ENCODE assay signal across 8 mouse cellular contexts in the genomic region with DNA sequence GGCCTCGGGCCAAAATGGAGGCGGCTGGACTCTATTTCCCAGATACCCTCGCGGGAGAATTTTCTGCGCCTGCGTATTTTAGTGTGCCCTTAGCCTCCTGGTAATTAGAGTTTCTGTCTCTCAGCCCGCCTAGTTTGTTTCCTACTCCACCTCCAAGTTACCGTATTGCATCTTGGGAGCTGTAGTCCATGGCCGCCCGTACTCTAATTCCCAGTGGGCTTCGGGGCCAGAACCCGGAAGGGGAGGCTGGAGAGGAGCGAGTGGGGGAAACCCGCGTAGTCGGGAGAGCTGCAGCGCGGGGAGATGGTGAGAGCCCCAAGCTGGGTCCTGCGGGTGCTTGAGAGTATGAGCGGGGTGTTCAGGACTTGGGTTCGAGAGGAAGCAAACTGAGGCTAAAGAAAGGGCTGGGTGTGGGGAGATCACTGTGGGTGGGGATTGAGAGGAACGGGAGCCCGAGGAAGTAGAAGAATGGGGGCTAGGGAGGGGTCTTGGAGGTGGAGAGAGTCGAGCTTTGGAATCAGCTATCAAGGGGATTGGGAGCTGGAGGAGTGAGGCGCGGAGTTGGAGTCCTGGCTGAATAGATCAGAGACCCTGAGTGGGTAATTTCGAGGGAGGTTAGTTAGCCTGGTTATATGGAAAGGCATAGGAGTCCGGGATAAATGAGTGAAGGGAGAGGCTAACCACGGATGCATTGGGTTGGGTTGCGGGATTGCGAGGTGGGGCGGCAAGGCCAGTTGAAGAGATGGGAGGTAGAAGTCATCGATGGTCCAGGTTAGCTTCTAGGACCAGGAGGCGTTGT. TPM values are rescaled to one million over a fixed set of nuclear protein-coding genes. Genes with fewer than 3 reads are reported as not detected.
DNase-seq lines count a peak whose midpoint lies in the region; ATAC-seq and TF ChIP-seq lines count a peak whose summit lies in the region.

A gene (plus strand): TSS at position 229 of the 799 bp plus-strand sequence.

- peaks cover 7% of the 10 kb centered on the region for H3K9me3 ChIP-seq in G1E (replicated peaks)
- H3K9me3 ChIP-seq in forebrain, embryonic 16.5 days (ENCODE audit: control insufficient read depth, low read length): 0 out of 2 replicates have a peak, but pooled peaks cover 4% of the 10 kb centered on the region
- H3K9me3 ChIP-seq in lung, embryonic 14.5 days (ENCODE audit: low read depth, low read length): peaks cover 8% of the 10 kb centered on the region

- DNase-seq in G1E (ENCODE audit: low spot score): peak; percentile 91
- DNase-seq in cerebellum, adult 18-20 months: peak; percentile 90 to 97
- peak; percentile 85 to 87 for DNase-seq in heart, postnatal 36 days
- DNase-seq in layer of hippocampus, adult 2 months (ENCODE audit: low spot score in 2 of 2): peak; percentile 94 to 99
- DNase-seq in lung, embryonic 14.5 days: peak; percentile 99
- DNase-seq in thymus, adult 2 months: peak; percentile 95

- peak within 1 kb of the TSS; percentile 42; the same call in 1 of the 2 replicates for H3K27ac ChIP-seq in forebrain, embryonic 16.5 days (ENCODE audit: low read length)
- H3K27ac ChIP-seq in layer of hippocampus, adult 2 months: peak within 1 kb of the TSS; percentile 82
- H3K27ac ChIP-seq in lung, embryonic 14.5 days (ENCODE audit: low read depth): no peak within 1 kb of the TSS
- 0 out of 2 replicates have a peak within 1 kb of the TSS, but pooled peaks have one; percentile 45 for H3K27ac ChIP-seq in olfactory bulb, adult 2 months (ENCODE audit: insufficient read depth, low read depth, low read length)
- H3K27ac ChIP-seq in thymus, adult 2 months (ENCODE audit: control insufficient read depth, insufficient read depth, low read length): no peak within 1 kb of the TSS; the same call in 1 of the 2 replicates

- peak within 1 kb of the TSS; percentile 69 for H3K9ac ChIP-seq in forebrain, embryonic 16.5 days (replicated peaks; ENCODE audit: low read depth, low read length)
- H3K9ac ChIP-seq in lung, embryonic 14.5 days: peak within 1 kb of the TSS; percentile 63

- H3K4me1 ChIP-seq in G1E (ENCODE audit: insufficient read depth, low read depth, low read length): peaks cover 24% of the 10 kb centered on the region
- H3K4me1 ChIP-seq in forebrain, embryonic 16.5 days (replicated peaks; ENCODE audit: control insufficient read depth, insufficient read depth, low read length): peaks cover 21% of the 10 kb centered on the region
- H3K4me1 ChIP-seq in lung, embryonic 14.5 days (ENCODE audit: insufficient read depth): peaks cover 12% of the 10 kb centered on the region; the same call in 1 of the 2 replicates
- peaks cover 12% of the 10 kb centered on the region for H3K4me1 ChIP-seq in olfactory bulb, adult 2 months (ENCODE audit: control insufficient read depth, insufficient read depth, low read length)
- peaks cover 7% of the 10 kb centered on the region for H3K4me1 ChIP-seq in thymus, adult 2 months (replicated peaks; ENCODE audit: control insufficient read depth, insufficient read depth, low read length)

- intact Hi-C loops in heart, postnatal 36 days (cut with DNase I): loop anchor here (2.0 kb wide), 1 partner anchor 95 kb away; a partner anchor contains a TSS

- 2% methylated on average over 34 of the region's 34 CpGs for WGBS in forebrain, embryonic 16.5 days
- 2% methylated on average over 34 of the region's 34 CpGs for WGBS in lung, embryonic 14.5 days
- 2% methylated on average over 34 of the region's 34 CpGs for WGBS in olfactory bulb, adult 2 months
- WGBS in thymus, adult 2 months: 1% methylated on average over 34 of the region's 34 CpGs

- peak within 1 kb of the TSS; percentile 77 for H3K4me3 ChIP-seq in G1E (ENCODE audit: low read depth, low read length)
- peak within 1 kb of the TSS; percentile 65 for H3K4me3 ChIP-seq in forebrain, embryonic 16.5 days (replicated peaks; ENCODE audit: low read length)
- H3K4me3 ChIP-seq in layer of hippocampus, adult 2 months: peak within 1 kb of the TSS; percentile 84
- peak within 1 kb of the TSS; percentile 67 for H3K4me3 ChIP-seq in lung, embryonic 14.5 days (ENCODE audit: low read depth, low read length)
- peak within 1 kb of the TSS; percentile 95 for H3K4me3 ChIP-seq in olfactory bulb, adult 2 months (ENCODE audit: insufficient read depth, low read depth, low read length)
- H3K4me3 ChIP-seq in thymus, adult 2 months (ENCODE audit: control insufficient read depth, insufficient read depth, low read length): peak within 1 kb of the TSS; percentile 80

- no peak for TF ChIP-seq CTCF in G1E (IDR thresholded peaks at IDR 0.05; ENCODE audit: low read depth, low read length)
- no peak for TF ChIP-seq CTCF in layer of hippocampus, adult 2 months (conservative IDR thresholded peaks at IDR 0.05)
- TF ChIP-seq CTCF in lung, embryonic 14.5 days (IDR thresholded peaks at IDR 0.05; ENCODE audit: low read depth): no peak
- TF ChIP-seq CTCF in olfactory bulb, adult 2 months (IDR thresholded peaks at IDR 0.05; ENCODE audit: insufficient read depth, low read depth, low read length): no peak
- no peak; the same call in 1 of the 2 replicates for TF ChIP-seq CTCF in thymus, adult 2 months (IDR thresholded peaks at IDR 0.05; ENCODE audit: borderline replicate concordance, control insufficient read depth, extremely low read depth, insufficient read depth, low read length, poor library complexity)

- H3K4me2 ChIP-seq in forebrain, embryonic 16.5 days (ENCODE audit: low read length): peak within 1 kb of the TSS; percentile 69
- peak within 1 kb of the TSS; percentile 91 for H3K4me2 ChIP-seq in lung, embryonic 14.5 days

- peak; percentile 99 for ATAC-seq in G1E (ENCODE audit: extremely low read depth, insufficient number of reproducible peaks, low FRiP score, poor library complexity, severe bottlenecking)
- peak; percentile 98 for ATAC-seq in forebrain, embryonic 16.5 days
- peak; percentile 97 for ATAC-seq in lung, embryonic 14.5 days (ENCODE audit: insufficient read depth)

- peak; percentile 93 for TF ChIP-seq POLR2A in olfactory bulb, adult 2 months (IDR thresholded peaks at IDR 0.05; ENCODE audit: insufficient read depth, low read depth, low read length)
- peak; percentile 88; the same call in 1 of the 2 replicates for TF ChIP-seq POLR2A in thymus, adult 2 months (IDR thresholded peaks at IDR 0.05; ENCODE audit: control insufficient read depth, extremely low read depth, insufficient read depth, low read length, poor library complexity)

- H3K27me3 ChIP-seq in G1E (ENCODE audit: insufficient read depth, low read length): no peaks in the 10 kb centered on the region; the same call in 1 of the 2 replicates
- H3K27me3 ChIP-seq in forebrain, embryonic 16.5 days (replicated peaks; ENCODE audit: control insufficient read depth, insufficient read depth, low read length): no peaks in the 10 kb centered on the region
- H3K27me3 ChIP-seq in lung, embryonic 14.5 days (ENCODE audit: insufficient read depth, low read length): no peaks in the 10 kb centered on the region
- H3K27me3 ChIP-seq in thymus, adult 2 months (ENCODE audit: control insufficient read depth, insufficient read depth, low read length): no peaks in the 10 kb centered on the region

- peaks cover 19% of the 10 kb centered on the region for H3K36me3 ChIP-seq in G1E (replicated peaks)
- H3K36me3 ChIP-seq in forebrain, embryonic 16.5 days (ENCODE audit: control insufficient read depth, insufficient read depth): no peaks in the 10 kb centered on the region
- no peaks in the 10 kb centered on the region for H3K36me3 ChIP-seq in lung, embryonic 14.5 days (ENCODE audit: insufficient read depth)
- H3K36me3 ChIP-seq in thymus, adult 2 months (ENCODE audit: control insufficient read depth, insufficient read depth, low read length): no peaks in the 10 kb centered on the region

RNA-seq across cellular contexts. Expression of the gene that starts here (rescaled TPM):
- total RNA-seq in G1E (2014; fragmentation: Nextera tagmentation) (3.3 and 6.7 TPM in 2 replicates), G1E (2017) (6.2 and 7.2 TPM in 2 replicates)
- 27.3 and 27.8 TPM in 2 replicates for polyA plus RNA-seq in G1E (2012)
- 25.4 and 28.3 TPM in 2 replicates for polyA plus RNA-seq in forebrain, embryonic 16.5 days (2015; fragmentation: Nextera tagmentation; extraction: Ambion mirVana)
- 1 to 10 TPM; 4.6 to 5.3 TPM for total RNA-seq in heart, postnatal 36 days (2021)
- 10 to 100 TPM; 12.5 to 13.1 TPM for total RNA-seq in layer of hippocampus, adult 2 months (2021)
- polyA plus RNA-seq in lung, embryonic 14.5 days (2014; fragmentation: Nextera tagmentation; extraction: Ambion mirVana): 9.7 and 11.6 TPM in 2 replicates
- polyA plus RNA-seq in olfactory bulb, adult 2 months (2012; ENCODE audit: insufficient read depth, insufficient read length, low replicate concordance, missing spikeins): not detected in 2 replicates
- 29.2 and 30.1 TPM in 2 replicates for polyA plus RNA-seq in thymus, adult 2 months (2012; rRNA removed)

Comparison
In these comparisons a context has a peak if more than half of its experiments do, and no peak if none do; other contexts are left out.
1. RNA of the gene that starts here (polyA plus RNA-seq): 29.2 to 30.1 TPM in thymus, adult 2 months, 27.3 to 27.8 TPM in G1E, 25.4 to 28.3 TPM in forebrain, embryonic 16.5 days and 9.7 to 11.6 TPM in lung, embryonic 14.5 days; not detected in olfactory bulb, adult 2 months; every median in the first group is over 10 times any median in the second.
2. H3K27ac ChIP-seq: peak in forebrain, embryonic 16.5 days (single experiment), layer of hippocampus, adult 2 months (single experiment) and olfactory bulb, adult 2 months (single experiment); none in lung, embryonic 14.5 days (single experiment) and thymus, adult 2 months (single experiment).
3. Peak in every context shown above with its lines, with median percentiles within 50 percentile points of each other: ATAC-seq, DNase-seq and H3K4me3 ChIP-seq.